Mouse (Mus musculus): ENCODE results near the gene Ecpas. TPM values are rescaled to one million over a fixed set of nuclear protein-coding genes. Genes with fewer than 3 reads are reported as not detected.
A peak's percentile ranks its signal among the peaks of the same experiment; 100 is the strongest.

Gene Ecpas
- polyA plus RNA-seq, 1 experiment from 2014 or later, result 31.0 TPM

DNA sequence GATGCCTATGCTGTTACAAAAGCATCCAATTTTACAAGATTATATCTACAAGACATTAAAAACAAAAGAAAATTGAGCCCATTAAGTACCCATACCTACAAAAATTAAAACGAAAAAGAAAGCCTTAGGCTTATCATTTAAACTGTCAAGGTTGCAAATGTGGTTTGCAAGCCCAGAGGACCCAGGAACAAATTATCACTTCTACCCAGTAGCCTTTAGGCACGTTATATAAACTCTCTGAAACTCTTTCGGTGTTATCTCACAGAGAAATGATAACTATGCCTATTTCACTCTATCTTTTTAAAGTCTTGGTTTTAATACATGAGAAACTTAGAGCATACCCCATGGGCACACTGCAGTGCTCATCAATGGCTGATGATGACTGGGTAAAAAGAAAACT is 79.6 kb downstream of the Ecpas start:
- no peak overlapping the region for H3K4me2 ChIP-seq
- H3K36me3 ChIP-seq, result peaks cover 66% of the 10 kb centered on the region
- no peak overlapping the region for H3K4me3 ChIP-seq (replicated peaks)
- H3K9me3 ChIP-seq (replicated peaks), result no peaks in the 10 kb centered on the region
- no peak overlapping the region for H3K27ac ChIP-seq
- 88% methylated on average over 3 of the region's 3 CpGs for WGBS
- no peaks in the 10 kb centered on the region for H3K4me1 ChIP-seq
- H3K9ac ChIP-seq, result no peak overlapping the region
- no peaks in the 10 kb centered on the region for H3K27me3 ChIP-seq
- no peak for ATAC-seq (replicated peaks; ENCODE audit: low FRiP score)

- H3K4me1 ChIP-seq, result no peaks in the 10 kb centered on the region
- WGBS, result 78% methylated on average over 4 of the region's 4 CpGs
- no peak overlapping the region for H3K27ac ChIP-seq
- no peaks in the 10 kb centered on the region for H3K27me3 ChIP-seq
- no peak overlapping the region for H3K9ac ChIP-seq
- no peak for ATAC-seq (replicated peaks; ENCODE audit: low FRiP score)
- peaks cover 61% of the 10 kb centered on the region for H3K36me3 ChIP-seq
- H3K4me3 ChIP-seq (replicated peaks), result no peak overlapping the region
- H3K9me3 ChIP-seq (replicated peaks), result no peaks in the 10 kb centered on the region
- no peak overlapping the region for H3K4me2 ChIP-seq
These were observed 86.6 kb downstream of the Ecpas start for GRCm38 (mm10) chr4:58825921-58826320.

- Histone ChIP-seq H3K4me2 (no peak within 1 kb of the TSS), H3K4me1 (no peaks in the 10 kb centered on the region), H3K27ac (no peak within 1 kb of the TSS), H3K36me3 (no peaks in the 10 kb centered on the region), H3K9me3 (replicated peaks) (no peaks in the 10 kb centered on the region), H3K27me3 (no peaks in the 10 kb centered on the region), H3K9ac (no peak within 1 kb of the TSS), H3K4me3 (replicated peaks) (no peak within 1 kb of the TSS)
- ATAC-seq (replicated peaks; ENCODE audit: low FRiP score), result no peak
These were observed 124.9 kb downstream of the Ecpas start, which contains the start of gene Olfr267 for GRCm38 (mm10) chr4:58787616-58788015. TSS of gene Olfr267 (minus strand) at chr4:58787716.

- no peak for ATAC-seq (replicated peaks; ENCODE audit: low FRiP score)
- H3K4me3 ChIP-seq (replicated peaks), result no peak overlapping the region
- H3K27ac ChIP-seq, result no peak overlapping the region
- no peaks in the 10 kb centered on the region for H3K4me1 ChIP-seq
- no peak overlapping the region for H3K4me2 ChIP-seq
- no peaks in the 10 kb centered on the region for H3K9me3 ChIP-seq (replicated peaks)
- WGBS, result 71% methylated on average over 3 of the region's 3 CpGs
- no peak overlapping the region for H3K9ac ChIP-seq
- H3K27me3 ChIP-seq, result no peaks in the 10 kb centered on the region
- no peaks in the 10 kb centered on the region for H3K36me3 ChIP-seq
These were observed 125.9 kb downstream of the Ecpas start for GRCm38 (mm10) chr4:58786659-58787058.

DNA sequence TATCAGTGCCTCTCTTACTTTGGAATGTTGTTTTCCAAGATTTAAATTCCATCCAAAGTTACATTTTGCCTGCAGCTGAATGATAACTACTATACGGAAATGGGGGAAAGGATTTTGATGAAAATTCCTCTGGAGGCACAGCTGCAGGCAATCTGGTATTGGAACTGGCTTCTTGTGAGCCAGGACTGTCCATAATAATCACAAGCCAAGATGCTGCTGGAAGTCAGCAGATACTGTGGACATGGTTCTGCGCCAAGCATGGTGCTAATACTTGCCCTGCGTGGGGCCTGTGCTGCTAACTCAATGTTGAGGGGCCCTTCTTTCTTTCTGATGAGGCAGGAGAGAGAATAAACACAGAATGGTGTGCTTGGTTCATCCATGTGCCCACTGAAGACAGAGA is 149.1 kb downstream of the Ecpas start:
- H3K4me2 ChIP-seq, result no peak overlapping the region
- no peak overlapping the region for H3K9ac ChIP-seq
- 86% methylated on average over 3 of the region's 3 CpGs for WGBS
- H3K9me3 ChIP-seq (replicated peaks), result no peaks in the 10 kb centered on the region
- no peaks in the 10 kb centered on the region for H3K27me3 ChIP-seq
- no peaks in the 10 kb centered on the region for H3K36me3 ChIP-seq
- ATAC-seq (replicated peaks; ENCODE audit: low FRiP score), result no peak
- H3K27ac ChIP-seq, result no peak overlapping the region
- no peaks in the 10 kb centered on the region for H3K4me1 ChIP-seq
- H3K4me3 ChIP-seq (replicated peaks), result no peak overlapping the region

DNA sequence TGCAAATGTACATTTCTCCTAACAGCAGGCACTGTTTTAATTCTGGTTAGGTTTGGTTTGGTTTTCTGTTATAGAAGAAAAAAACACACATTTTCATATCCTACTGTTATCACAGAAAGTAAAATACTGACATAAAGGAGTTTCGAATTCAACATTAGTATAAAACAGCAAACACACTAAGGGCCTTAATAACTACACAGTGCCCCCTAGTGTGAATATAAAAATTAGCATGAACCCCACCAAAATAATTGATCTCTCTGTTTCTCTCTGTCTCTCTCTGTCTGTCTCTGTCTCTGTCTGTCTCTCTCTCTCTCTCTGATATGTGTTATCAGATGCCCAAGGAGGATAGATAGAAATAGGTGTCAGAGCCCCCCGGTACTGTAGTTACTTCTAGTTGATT is 163.0 kb downstream of the Ecpas start:
- 46% methylated on average over 2 of the region's 2 CpGs for WGBS
- no peak for ATAC-seq (replicated peaks; ENCODE audit: low FRiP score)
- H3K36me3 ChIP-seq, result no peaks in the 10 kb centered on the region
- H3K4me2 ChIP-seq, result peak overlapping the region; percentile 31; the same call in 1 of the 2 replicates
- H3K9me3 ChIP-seq (replicated peaks), result no peaks in the 10 kb centered on the region
- H3K27me3 ChIP-seq, result no peaks in the 10 kb centered on the region
- H3K9ac ChIP-seq, result no peak overlapping the region
- no peak overlapping the region for H3K27ac ChIP-seq
- no peak overlapping the region for H3K4me3 ChIP-seq (replicated peaks)
- H3K4me1 ChIP-seq, result peaks cover 4% of the 10 kb centered on the region; the same call in 1 of the 2 replicates

- 54% methylated on average over 10 of the region's 10 CpGs for WGBS
- Histone ChIP-seq H3K9ac (no peak overlapping the region), H3K36me3 (no peaks in the 10 kb centered on the region), H3K27me3 (no peaks in the 10 kb centered on the region), H3K9me3 (replicated peaks) (no peaks in the 10 kb centered on the region), H3K4me1 (peaks cover 4% of the 10 kb centered on the region; the same call in 1 of the 2 replicates), H3K4me3 (replicated peaks) (no peak overlapping the region), H3K4me2 (peak overlapping the region; percentile 31; the same call in 1 of the 2 replicates), H3K27ac (0 out of 2 replicates have a peak overlapping the region, but pooled peaks have one; percentile 22)
- ATAC-seq (replicated peaks; ENCODE audit: low FRiP score), result no peak
These were observed 163.4 kb downstream of the Ecpas start for GRCm38 (mm10) chr4:58749101-58749500.

Other genes with a start within 250 kb of the Ecpas start
- not detected in 2 replicates for gene Olfr267, start 125.0 kb downstream of the Ecpas start, polyA plus RNA-seq (2015; fragmentation: Nextera tagmentation; extraction: Ambion mirVana)
- gene Zkscan16, start 30.9 kb upstream of the Ecpas start, polyA plus RNA-seq (2015; fragmentation: Nextera tagmentation; extraction: Ambion mirVana), result 0.74 and 0.84 TPM in 2 replicates
- 22.2 and 24.6 TPM in 2 replicates for gene Ptgr1, start 74.4 kb upstream of the Ecpas start, polyA plus RNA-seq (2015; fragmentation: Nextera tagmentation; extraction: Ambion mirVana)
- gene Dnajc25, start 82.3 kb upstream of the Ecpas start, polyA plus RNA-seq (2015; fragmentation: Nextera tagmentation; extraction: Ambion mirVana), result 10.2 and 10.9 TPM in 2 replicates
- 14.4 and 15.2 TPM in 2 replicates for gene Gm20503, start 90.5 kb upstream of the Ecpas start, polyA plus RNA-seq (2015; fragmentation: Nextera tagmentation; extraction: Ambion mirVana)
- gene Gng10, start 122.3 kb upstream of the Ecpas start, polyA plus RNA-seq (2015; fragmentation: Nextera tagmentation; extraction: Ambion mirVana), result 101 and 105 TPM in 2 replicates
- gene AI481877, start 226.2 kb upstream of the Ecpas start, polyA plus RNA-seq (2015; fragmentation: Nextera tagmentation; extraction: Ambion mirVana), result not detected in 2 replicates